Comparison of ENCODE assay signal across 25 mouse cellular contexts in genomic region chr14:117390794-117391320, GRCm38 (mm10).
DNase-seq lines count a peak whose midpoint lies in the region; ATAC-seq lines count a peak whose summit lies in the region.
"Had no signal": no experiment of that assay in that cellular context is flagged by ENCODE, and none has a peak within 500 bp of the region (broad histone marks: within the 10 kb centered on the region; RNA-seq: fewer than 3 reads in every experiment).

No protein-coding gene starts in this region.

- H3K4me2 ChIP-seq in forebrain, embryonic 11.5 days (ENCODE audit: low read depth, low read length, severe bottlenecking), result no peak overlapping the region
- H3K4me2 ChIP-seq: embryonic facial prominence, embryonic 12.5 days; forebrain, embryonic 13.5 days; forebrain, embryonic 15.5 days had no signal

- 87% methylated on average over 3 of the region's 3 CpGs for WGBS in forebrain, embryonic 11.5 days

- H3K27ac ChIP-seq in forebrain, embryonic 11.5 days (ENCODE audit: low read depth, low read length), result no peak overlapping the region
- H3K27ac ChIP-seq: embryonic facial prominence, embryonic 10.5 days; embryonic facial prominence, embryonic 12.5 days; forebrain, embryonic 10.5 days; forebrain, embryonic 13.5 days; forebrain, embryonic 15.5 days had no signal

- no peaks in the 10 kb centered on the region for H3K36me3 ChIP-seq in forebrain, embryonic 11.5 days (ENCODE audit: control insufficient read depth, insufficient read depth, low read length)
- H3K36me3 ChIP-seq: embryonic facial prominence, embryonic 10.5 days; embryonic facial prominence, embryonic 12.5 days; forebrain, embryonic 10.5 days; forebrain, embryonic 15.5 days; G1E had no signal

- no peaks in the 10 kb centered on the region for H3K4me1 ChIP-seq in forebrain, embryonic 11.5 days (replicated peaks; ENCODE audit: control insufficient read depth, insufficient read depth, low read length)
- H3K4me1 ChIP-seq: embryonic facial prominence, embryonic 10.5 days; embryonic facial prominence, embryonic 12.5 days; forebrain, embryonic 10.5 days; forebrain, embryonic 13.5 days; forebrain, embryonic 15.5 days had no signal

- H3K27me3 ChIP-seq in forebrain, embryonic 11.5 days (ENCODE audit: control insufficient read depth, insufficient read depth, low read length), result no peaks in the 10 kb centered on the region
- H3K27me3 ChIP-seq: CH12.LX; embryonic facial prominence, embryonic 12.5 days; forebrain, embryonic 13.5 days; forebrain, embryonic 15.5 days had no signal

- DNase-seq in 3134 (ENCODE audit: extremely low read depth, insufficient read length, low spot score), result peak; percentile 60
- peak; percentile 84 for DNase-seq in Muller cell, postnatal 12 days (ENCODE audit: inconsistent ontology term)
- peak; percentile 16 for DNase-seq in fibroblast of lung, adult 2 months (ENCODE audit: low read depth)
- no peak for DNase-seq in layer of hippocampus, postnatal 14 days (ENCODE audit: low spot score in 2 of 2)
- no peak for DNase-seq in lung, postnatal 14 days
- DNase-seq in forebrain, embryonic 11.5 days (ENCODE audit: low spot score), result no peak
- DNase-seq: adrenal gland, adult 8-10 months; adrenal gland, postnatal 14 days; adrenal gland, postnatal 36 days; B cell, adult 2 months; cerebellum, adult 11-12 months; cerebellum, adult 2 months; cerebellum, adult 9-10 months; cerebellum, postnatal 10 days; cerebellum, postnatal 25 days; forebrain, postnatal 0 days had no signal

- H3K4me3 ChIP-seq in forebrain, embryonic 11.5 days (ENCODE audit: low read depth, low read length), result no peak overlapping the region
- H3K4me3 ChIP-seq: embryonic facial prominence, embryonic 10.5 days; embryonic facial prominence, embryonic 12.5 days; forebrain, embryonic 10.5 days; forebrain, embryonic 13.5 days; forebrain, embryonic 15.5 days had no signal

- no peak for ATAC-seq in forebrain, embryonic 11.5 days (replicated peaks; ENCODE audit: low FRiP score)
- ATAC-seq: activated CD4-positive, CD25-positive, alpha-beta regulatory T cell, adult 4 months; CD4-positive, CD25-positive, alpha-beta regulatory T cell, adult 4 months; forebrain, embryonic 13.5 days; forebrain, embryonic 15.5 days; forebrain, postnatal 0 days had no signal

- no peak overlapping the region for H3K9ac ChIP-seq in forebrain, embryonic 11.5 days (ENCODE audit: low read length)
- H3K9ac ChIP-seq: embryonic facial prominence, embryonic 12.5 days; forebrain, embryonic 13.5 days; forebrain, embryonic 15.5 days; forebrain, postnatal 0 days had no signal

- no peaks in the 10 kb centered on the region for H3K9me3 ChIP-seq in forebrain, embryonic 11.5 days (ENCODE audit: control insufficient read depth, low read length)
- H3K9me3 ChIP-seq: embryonic facial prominence, embryonic 10.5 days; embryonic facial prominence, embryonic 12.5 days; forebrain, embryonic 10.5 days; forebrain, embryonic 13.5 days; forebrain, embryonic 15.5 days had no signal

Comparison
In these comparisons a context has a peak if more than half of its experiments do, and no peak if none do; other contexts are left out.
1. DNase-seq: peak in 3134 (single experiment), Muller cell, postnatal 12 days (single experiment) and fibroblast of lung, adult 2 months (single experiment); none in layer of hippocampus, postnatal 14 days (0 of 2), lung, postnatal 14 days (single experiment) and forebrain, embryonic 11.5 days (single experiment).